ENCODE assay signal across 27 mouse cellular contexts in the genomic region with DNA sequence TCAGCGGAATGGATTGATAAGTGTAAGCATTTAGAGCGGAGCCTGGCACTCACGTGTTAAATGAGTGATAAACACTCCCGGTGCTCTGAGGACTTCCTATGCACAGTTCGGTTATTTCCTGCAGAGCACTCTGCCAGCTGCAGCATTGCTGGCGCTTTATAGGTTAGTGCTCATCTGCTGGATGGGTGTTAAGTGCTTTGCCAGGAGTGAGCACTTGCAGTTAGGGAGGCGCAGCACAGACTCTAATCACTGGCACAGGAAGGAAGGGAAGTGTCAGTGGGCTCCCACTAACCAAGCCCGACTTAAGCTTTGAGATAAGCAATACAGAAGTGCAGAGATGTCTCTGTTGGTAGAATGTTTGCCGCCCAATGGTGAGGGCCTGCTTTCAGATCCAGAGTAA. TPM values are rescaled to one million over a fixed set of nuclear protein-coding genes. Genes with fewer than 3 reads are reported as not detected.
A peak's percentile ranks its signal among the peaks of the same experiment; 100 is the strongest.
DNase-seq lines count a peak whose midpoint lies in the region; ATAC-seq and TF ChIP-seq lines count a peak whose summit lies in the region.
"Had no signal": no experiment of that assay in that cellular context is flagged by ENCODE, and none has a peak within 500 bp of the region (broad histone marks: within the 10 kb centered on the region; RNA-seq: fewer than 3 reads in every experiment).

No protein-coding gene starts in this region.

- no peak overlapping the region for H3K9ac ChIP-seq in heart, postnatal 0 days (replicated peaks; ENCODE audit: low read depth, low read length)
- H3K9ac ChIP-seq: embryonic facial prominence, embryonic 15.5 days; liver, postnatal 0 days had no signal

- TF ChIP-seq CTCF in heart, postnatal 0 days (IDR thresholded peaks at IDR 0.05; ENCODE audit: low read depth), result no peak
- TF ChIP-seq CTCF in thymus, adult 2 months (IDR thresholded peaks at IDR 0.05; ENCODE audit: borderline replicate concordance, control insufficient read depth, extremely low read depth, insufficient read depth, low read length, poor library complexity), result no peak

- peaks cover 2% of the 10 kb centered on the region for H3K9me3 ChIP-seq in heart, postnatal 0 days (replicated peaks; ENCODE audit: control insufficient read depth, low read length)
- H3K9me3 ChIP-seq: embryonic facial prominence, embryonic 15.5 days; limb, embryonic 10.5 days had no signal

- peak; percentile 12; the same call in 1 of the 2 replicates for ATAC-seq in heart, postnatal 0 days (ENCODE audit: insufficient read depth, low read depth)
- ATAC-seq in common myeloid progenitor, adult 5-6 weeks (replicated peaks; ENCODE audit: low read depth, poor library complexity, severe bottlenecking), result peak; percentile 78
- ATAC-seq: activated CD4-positive, CD25-positive, alpha-beta regulatory T cell, adult 4 months; inflammation-experienced regulatory T-cells, adult 6 months; liver, postnatal 0 days had no signal

- no peak overlapping the region for H3K4me2 ChIP-seq in heart, postnatal 0 days (ENCODE audit: low read depth, low read length)
- H3K4me2 ChIP-seq: embryonic facial prominence, embryonic 15.5 days had no signal

- H3K27me3 ChIP-seq in heart, postnatal 0 days (ENCODE audit: control insufficient read depth, insufficient read depth, low read length), result 0 out of 2 replicates have a peak, but pooled peaks cover 7% of the 10 kb centered on the region
- no peaks in the 10 kb centered on the region for H3K27me3 ChIP-seq in thymus, adult 2 months (ENCODE audit: control insufficient read depth, insufficient read depth, low read length)

- WGBS in heart, postnatal 0 days, result 21% methylated on average over 9 of the region's 9 CpGs
- 10% methylated on average over 9 of the region's 9 CpGs for WGBS in thymus, adult 2 months

- no peaks in the 10 kb centered on the region for H3K36me3 ChIP-seq in heart, postnatal 0 days (replicated peaks; ENCODE audit: control insufficient read depth, insufficient read depth, low read length)
- no peaks in the 10 kb centered on the region for H3K36me3 ChIP-seq in thymus, adult 2 months (ENCODE audit: control insufficient read depth, insufficient read depth, low read length)
- H3K36me3 ChIP-seq: embryonic facial prominence, embryonic 15.5 days; forebrain, embryonic 10.5 days; limb, embryonic 10.5 days had no signal

- intact Hi-C loops in heart, postnatal 10 days (cut with DNase I), result no loop called here

- no peak for TF ChIP-seq EP300 in heart, postnatal 0 days (IDR thresholded peaks at IDR 0.05; ENCODE audit: low read depth)

- no peak overlapping the region for H3K4me3 ChIP-seq in heart, postnatal 0 days (ENCODE audit: low read depth, low read length)
- no peak overlapping the region for H3K4me3 ChIP-seq in thymus, adult 2 months (ENCODE audit: control insufficient read depth, insufficient read depth, low read length)
- H3K4me3 ChIP-seq: embryonic facial prominence, embryonic 15.5 days; forebrain, embryonic 10.5 days; limb, embryonic 10.5 days had no signal

- DNase-seq in heart, postnatal 0 days (ENCODE audit: low spot score), result no peak
- DNase-seq in heart, postnatal 10 days, result no peak
- DNase-seq in thymus, adult 2 months, result peak; percentile 2
- no peak for DNase-seq in thymus, adult 18-20 months
- no peak for DNase-seq in spleen, postnatal 36 days (ENCODE audit: low spot score in 2 of 2)
- no peak for DNase-seq in cerebellum, postnatal 25 days
- DNase-seq: adrenal gland, postnatal 10 days; cerebellum, adult 11-12 months; cerebellum, postnatal 14 days; gastrocnemius, postnatal 25 days; heart, postnatal 4 days; kidney, adult 9 months; kidney, postnatal 25 days; layer of hippocampus, adult 9-11 months; liver, postnatal 0 days; lung, postnatal 14 days had no signal

- peaks cover 18% of the 10 kb centered on the region for H3K4me1 ChIP-seq in heart, postnatal 0 days (ENCODE audit: control insufficient read depth, insufficient read depth)
- H3K4me1 ChIP-seq in thymus, adult 2 months (replicated peaks; ENCODE audit: control insufficient read depth, insufficient read depth, low read length), result 0 out of 2 replicates have a peak, but pooled peaks cover 2% of the 10 kb centered on the region
- H3K4me1 ChIP-seq: forebrain, embryonic 10.5 days; limb, embryonic 10.5 days had no signal

- no peak overlapping the region for H3K27ac ChIP-seq in heart, postnatal 0 days (ENCODE audit: low read depth)
- H3K27ac ChIP-seq in thymus, adult 2 months (ENCODE audit: control insufficient read depth, insufficient read depth, low read length), result no peak overlapping the region
- H3K27ac ChIP-seq: embryonic facial prominence, embryonic 15.5 days; forebrain, embryonic 10.5 days; limb, embryonic 10.5 days had no signal

- no peak for TF ChIP-seq POLR2A in thymus, adult 2 months (IDR thresholded peaks at IDR 0.05; ENCODE audit: control insufficient read depth, extremely low read depth, insufficient read depth, low read length, poor library complexity)

RNA-seq across cellular contexts. Expression of a gene that starts 18.5 kb away (rescaled TPM):
- total RNA-seq in heart, postnatal 0 days (2014; rRNA removed; ENCODE audit: low replicate concordance), result 39.3 and 41.6 TPM in 2 replicates
- polyA plus RNA-seq in heart, postnatal 0 days (2015; fragmentation: Nextera tagmentation; extraction: Ambion mirVana), result 9.0 and 10.8 TPM in 2 replicates
- 10 to 100 TPM; 25.3 to 29.4 TPM for total RNA-seq in heart, postnatal 10 days (2021)
- 7.4 and 8.6 TPM in 2 replicates for polyA plus RNA-seq in thymus, adult 2 months (2012; rRNA removed)
- 0.55 TPM in 1 of 2 replicates, not detected in the other for total RNA-seq in common myeloid progenitor, adult 5-6 weeks (2017)
- polyA plus RNA-seq: activated CD4-positive, CD25-positive, alpha-beta regulatory T cell, adult 4 months; inflammation-experienced regulatory T-cells, adult 6 months had no signal

RNA-seq across cellular contexts. Expression of a gene that starts 57.6 kb away (rescaled TPM):
- not detected in 2 replicates for total RNA-seq in heart, postnatal 0 days (2014; rRNA removed; ENCODE audit: low replicate concordance)
- not detected in 2 replicates for polyA plus RNA-seq in heart, postnatal 0 days (2015; fragmentation: Nextera tagmentation; extraction: Ambion mirVana)
- total RNA-seq in heart, postnatal 10 days (2021), result 1 to 10 TPM in 1 of 2 experiments, not detected in 1; 1.0 TPM
- not detected in 2 replicates for polyA plus RNA-seq in thymus, adult 2 months (2012; rRNA removed)
- not detected in 2 replicates for total RNA-seq in common myeloid progenitor, adult 5-6 weeks (2017)
- total RNA-seq: adrenal gland, postnatal 10 days; gastrocnemius, postnatal 25 days; heart, adult 8-10 months; left cerebral cortex, adult 8-10 months; liver, adult 2 months had no signal
- polyA plus RNA-seq: activated CD4-positive, CD25-positive, alpha-beta regulatory T cell, adult 4 months; embryonic facial prominence, embryonic 15.5 days; forebrain, embryonic 10.5 days; inflammation-experienced regulatory T-cells, adult 6 months; limb, embryonic 10.5 days; liver, adult 2 months; liver, postnatal 0 days; neural tube, embryonic 11.5 days; urinary bladder, adult 2 months had no signal

Comparison
In these comparisons a context has a peak if more than half of its experiments do, and no peak if none do; other contexts are left out.
1. RNA of a gene that starts 18.5 kb away (total RNA-seq): 39.3 to 41.6 TPM in heart, postnatal 0 days and 25.3 to 29.4 TPM in heart, postnatal 10 days; 0.55 TPM in common myeloid progenitor, adult 5-6 weeks; every median in the first group is over 10 times any median in the second.